Mouse (Mus musculus) ES-CJ7 (cell line): ENCODE measurements around the gene Sos1.

ENCODE experiments used
- DNase-seq: peaks from one replicate; pipeline ENCODE4 v3.0.0; 2011; ENCODE audit warnings: low read depth, low spot score

Gene Sos1

DNA sequence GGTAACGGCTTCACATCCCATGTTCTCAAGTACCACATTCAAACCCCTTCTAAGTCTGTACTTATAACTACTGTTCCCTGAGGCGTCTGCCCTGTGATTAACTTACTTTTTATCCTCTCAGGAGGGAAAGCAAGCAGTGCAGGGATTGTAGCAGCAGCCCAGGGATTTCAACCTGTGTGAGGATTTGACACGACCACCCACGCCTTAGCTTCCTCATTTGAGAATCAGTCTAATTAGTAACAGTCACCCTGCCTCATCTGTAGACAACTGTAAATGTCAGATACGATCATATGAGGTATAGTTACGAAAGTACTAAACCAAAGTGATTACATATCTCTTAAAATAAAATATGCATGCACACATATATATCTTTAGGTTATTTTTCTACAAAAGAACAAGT is 15.9 kb upstream of the Sos1 start:
- DNase-seq = no peak

DNA sequence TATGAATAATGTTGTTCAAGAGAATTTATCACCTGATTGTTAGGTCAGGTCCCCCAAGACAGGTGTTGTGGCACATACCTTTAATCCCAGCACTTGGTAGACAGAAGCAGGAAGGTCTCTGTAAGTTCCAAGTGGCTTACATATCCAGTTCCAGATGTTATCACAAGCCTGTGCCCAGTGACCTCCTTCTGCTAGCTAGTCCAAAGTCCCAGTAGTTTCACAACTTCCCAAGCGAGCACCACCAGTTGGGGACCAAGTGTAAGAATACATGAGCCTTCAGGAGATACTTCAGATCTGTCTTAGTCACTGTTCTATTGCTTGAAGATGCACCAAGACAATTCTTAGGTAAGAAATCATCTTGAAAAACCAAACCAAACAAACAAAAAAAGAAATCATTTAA is 13.6 kb upstream of the Sos1 start:
- no peak for DNase-seq

DNA sequence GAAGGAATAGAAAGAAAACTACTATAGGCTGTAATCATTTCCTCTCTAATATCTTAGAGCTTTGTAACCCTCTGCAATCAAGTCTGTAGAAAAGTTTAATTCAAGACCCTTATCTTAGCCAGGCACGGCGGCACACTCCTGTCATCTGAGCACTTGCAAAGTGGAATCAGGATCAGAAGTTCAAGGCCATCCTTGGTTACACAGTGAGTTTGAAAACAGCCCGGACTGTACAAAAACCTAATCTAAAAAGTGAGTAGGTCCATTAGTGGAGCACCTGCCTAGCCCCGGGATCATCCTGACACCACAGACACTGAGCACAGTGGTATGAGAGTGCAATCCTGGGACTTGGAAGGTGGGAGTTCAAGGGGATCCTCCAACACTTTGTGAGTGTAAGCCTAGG is 12.6 kb upstream of the Sos1 start:
- no peak for DNase-seq

DNA sequence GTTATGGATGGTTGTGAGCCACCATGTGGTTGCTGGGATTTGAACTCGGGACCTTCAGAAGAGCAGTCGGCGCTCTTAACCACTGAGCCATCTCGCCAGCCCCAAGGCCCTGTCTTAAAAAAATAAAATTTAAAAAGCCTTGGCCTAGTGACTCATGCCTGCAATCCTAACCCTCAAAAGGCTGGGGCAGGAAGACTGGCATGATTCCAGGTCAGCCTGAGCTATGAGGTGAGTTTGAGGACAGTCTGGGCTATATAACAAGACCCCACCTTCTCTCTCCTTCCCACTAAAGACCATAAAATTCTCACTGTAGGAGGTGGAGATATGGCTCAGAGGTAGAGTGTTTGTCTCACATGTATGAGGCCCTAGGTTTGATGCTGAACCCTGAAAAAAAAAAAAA is 12.0 kb upstream of the Sos1 start:
- DNase-seq = no peak

DNA sequence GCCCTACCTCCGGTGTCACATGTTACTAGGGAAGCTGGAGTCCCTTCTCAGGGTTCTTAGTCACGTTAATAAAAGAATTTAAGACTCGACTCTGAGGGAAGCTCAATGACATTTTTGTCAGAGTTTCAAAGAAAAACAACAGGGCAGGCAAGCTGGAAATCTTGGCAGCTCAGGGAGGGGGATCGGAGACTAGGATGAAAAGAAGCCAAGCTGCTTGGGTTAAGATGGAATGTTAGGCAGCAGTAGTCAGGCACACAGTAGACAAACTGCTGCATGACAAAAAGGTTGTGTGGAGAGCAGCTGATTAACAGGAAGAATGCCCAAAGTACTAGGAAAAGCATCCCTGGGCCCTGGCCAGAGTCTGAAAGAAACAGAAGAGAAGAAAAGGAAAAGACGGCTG is 9.9 kb upstream of the Sos1 start:
- DNase-seq = no peak

DNA sequence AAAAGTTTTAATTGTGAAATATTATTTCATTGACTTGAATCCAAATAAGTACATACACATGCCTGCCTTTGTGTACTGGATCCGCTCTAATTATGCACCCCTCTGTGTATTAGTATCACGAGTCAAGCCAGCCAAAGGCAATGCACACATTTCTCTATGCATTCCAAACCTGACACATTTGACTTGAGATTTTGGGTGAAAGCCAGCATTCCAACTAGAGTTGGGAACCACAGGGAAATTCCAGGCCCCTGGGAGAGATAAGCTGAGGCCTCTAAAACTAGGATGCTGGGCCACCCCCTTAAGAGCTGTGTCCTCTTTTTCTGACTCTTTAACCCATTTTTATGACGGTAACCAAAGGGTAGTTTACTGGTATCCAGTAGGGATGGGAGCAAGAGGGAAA is 8.7 kb upstream of the Sos1 start:
- no peak for DNase-seq

DNA sequence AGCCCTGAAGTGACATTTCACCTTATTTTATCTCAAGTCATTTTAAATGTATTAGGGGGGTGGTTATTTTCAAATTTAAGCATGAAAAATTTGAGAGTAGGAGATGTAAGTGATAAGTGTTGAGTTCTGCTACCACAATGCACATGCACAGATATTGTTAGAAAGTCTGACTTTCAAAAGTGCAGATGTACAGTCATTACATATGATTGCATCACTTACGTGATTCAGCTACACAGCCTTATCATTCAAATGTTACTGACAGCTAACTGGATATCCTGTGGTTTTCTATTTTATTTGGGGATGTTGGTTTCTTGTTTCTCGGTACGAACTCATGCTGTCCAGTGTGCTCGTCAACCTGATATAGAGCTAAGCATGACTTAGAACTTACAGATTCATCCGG is 4.9 kb upstream of the Sos1 start:
- no peak for DNase-seq

DNA sequence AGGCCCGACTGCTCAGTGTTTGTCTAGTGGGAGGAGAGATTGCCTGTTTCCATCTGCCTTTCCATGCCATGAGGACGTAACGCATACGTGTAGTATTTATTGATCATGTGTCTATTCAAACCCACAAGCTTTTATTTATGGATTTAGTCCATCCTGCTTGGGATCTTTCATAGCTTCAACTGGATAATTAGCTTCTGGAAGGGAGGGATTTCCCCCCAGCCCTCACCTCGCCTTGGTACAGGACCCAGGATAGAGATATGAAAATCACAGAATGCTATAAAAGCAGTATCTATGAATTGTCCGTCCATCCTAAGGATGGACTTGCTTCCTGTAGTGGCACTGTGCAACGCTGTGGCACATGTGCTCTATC is 587 bp upstream of the Sos1 start:
- no peak for DNase-seq

DNA sequence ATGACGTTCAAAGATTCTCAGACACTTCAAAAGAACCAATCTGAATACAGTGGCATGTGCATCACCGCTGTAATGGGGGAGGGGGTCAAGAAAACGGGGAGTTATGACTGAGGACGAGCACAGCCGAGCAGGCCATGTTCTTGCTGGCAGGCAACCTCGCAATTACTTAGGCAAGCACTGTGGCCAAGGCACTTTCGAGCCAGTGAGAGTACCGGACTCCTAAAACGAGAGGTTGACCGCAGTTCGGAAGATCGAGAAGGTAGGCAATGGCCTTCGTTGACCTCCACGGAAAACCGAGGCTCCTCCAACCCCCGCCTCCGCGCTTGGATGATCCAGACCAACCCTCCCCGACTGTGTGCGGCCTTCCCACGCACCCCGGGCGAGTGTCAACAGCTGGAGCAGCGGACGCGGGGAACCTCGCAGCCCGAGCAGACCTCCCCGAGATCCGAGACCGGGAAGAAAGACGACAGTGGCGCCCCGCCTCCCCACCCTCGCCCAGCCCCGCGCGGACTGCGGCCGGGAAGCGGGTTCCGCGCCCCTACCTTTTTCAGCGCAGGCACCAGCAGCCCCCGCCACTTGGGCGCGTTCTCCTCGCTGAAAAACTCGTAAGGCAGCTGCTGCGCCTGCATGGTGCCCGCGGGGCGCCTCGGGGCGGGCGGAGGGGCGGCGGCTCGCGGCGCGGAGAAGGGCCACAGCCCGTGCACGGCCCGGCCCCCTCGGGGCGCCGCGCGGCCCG is 790 bp downstream of the Sos1 start:
- peak; percentile 38 for DNase-seq

DNA sequence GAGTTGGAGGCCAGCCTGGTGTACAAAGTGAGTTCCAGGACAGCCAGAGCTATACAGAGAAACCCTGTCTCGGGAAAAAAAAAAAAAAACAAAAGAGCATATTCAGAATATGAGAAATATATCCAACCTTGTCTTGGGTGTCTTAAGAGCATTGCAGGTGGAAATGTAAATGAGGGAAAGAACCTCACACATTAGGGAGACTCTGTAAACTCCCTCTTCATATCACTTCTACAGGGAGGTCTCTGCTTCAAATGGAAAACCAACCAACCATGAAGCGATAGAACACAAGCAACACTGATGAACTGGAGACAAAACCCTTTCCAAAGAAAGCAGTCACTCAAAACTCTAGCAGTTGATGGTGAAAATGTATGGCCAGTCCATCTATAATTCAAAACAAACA is 2.6 kb downstream of the Sos1 start:
- no peak for DNase-seq

DNA sequence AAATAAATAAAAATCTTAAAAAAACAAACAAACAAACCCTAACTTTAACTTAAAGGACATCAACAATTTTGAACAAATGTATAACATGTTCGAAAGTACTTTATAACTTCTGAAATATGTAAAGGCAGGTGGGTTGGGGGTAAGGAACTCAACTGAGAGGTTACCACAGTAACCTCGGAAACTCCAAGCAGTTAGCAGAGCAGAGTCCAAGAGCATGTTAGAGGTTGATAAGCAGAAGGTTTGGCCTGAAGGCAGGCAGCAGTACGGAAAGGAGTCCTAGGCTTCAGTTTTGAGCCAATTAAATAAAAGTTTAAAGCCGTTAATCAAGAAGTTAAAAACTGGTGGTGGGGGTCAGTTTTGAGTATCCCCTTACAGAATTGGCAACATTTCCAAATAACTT is 3.8 kb downstream of the Sos1 start:
- no peak for DNase-seq

DNA sequence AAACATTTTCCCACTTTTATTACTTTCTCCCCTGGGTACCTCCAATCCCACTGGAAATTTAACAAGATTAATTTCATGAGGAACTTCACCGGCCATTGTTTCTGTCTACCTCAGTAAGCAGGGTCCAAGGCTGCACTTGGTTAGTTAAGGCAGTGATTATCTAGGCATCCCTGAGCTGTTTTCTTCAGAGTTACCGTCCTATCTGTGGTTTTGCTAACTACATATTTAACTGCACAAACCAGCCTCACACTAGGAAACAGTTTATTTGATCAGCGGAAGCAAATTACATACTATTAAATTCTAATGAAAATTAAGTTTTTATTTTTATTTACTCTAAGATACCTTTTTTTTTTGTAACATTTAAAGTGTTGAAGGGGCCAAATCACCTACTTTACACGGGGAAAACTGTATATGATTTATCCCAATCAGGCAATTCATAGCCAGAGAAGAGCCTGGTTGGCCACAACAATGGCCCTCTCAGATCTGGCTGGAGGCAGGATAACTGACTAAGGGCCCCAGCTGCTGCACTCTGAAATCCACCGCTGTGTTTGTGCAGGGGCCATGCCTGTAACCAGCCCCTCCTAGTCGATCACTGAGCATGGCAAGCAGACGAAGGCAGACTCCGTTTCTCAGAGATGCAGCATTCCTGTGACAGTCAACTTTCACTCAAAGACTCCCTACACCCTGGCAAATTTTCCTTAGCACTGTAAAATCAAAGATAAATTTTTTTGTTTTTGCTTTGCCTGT is 9.0 kb downstream of the Sos1 start:
- DNase-seq = peak; percentile 17

DNA sequence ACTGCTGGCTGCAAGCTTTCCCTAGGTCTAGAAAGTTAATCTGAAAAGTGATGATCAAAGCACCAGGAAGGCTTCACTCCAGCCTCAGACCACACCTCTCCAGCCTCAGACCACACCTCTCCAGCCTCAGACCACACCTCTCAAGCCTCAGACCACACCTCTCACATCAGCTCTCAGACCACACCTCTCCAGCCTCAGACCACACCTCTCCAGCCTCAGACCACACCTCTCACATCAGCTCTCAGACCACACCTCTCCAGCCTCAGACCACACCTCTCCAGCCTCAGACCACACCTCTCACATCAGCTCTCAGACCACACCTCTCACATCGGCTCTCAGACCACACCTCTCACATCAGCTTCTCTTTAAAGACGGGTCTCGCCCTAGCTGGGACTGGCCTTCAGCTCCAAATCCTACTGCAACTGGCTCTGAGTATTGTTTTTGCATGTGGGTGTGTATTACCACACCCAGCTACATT is 11.8 kb downstream of the Sos1 start:
- DNase-seq = peak; percentile 94

DNA sequence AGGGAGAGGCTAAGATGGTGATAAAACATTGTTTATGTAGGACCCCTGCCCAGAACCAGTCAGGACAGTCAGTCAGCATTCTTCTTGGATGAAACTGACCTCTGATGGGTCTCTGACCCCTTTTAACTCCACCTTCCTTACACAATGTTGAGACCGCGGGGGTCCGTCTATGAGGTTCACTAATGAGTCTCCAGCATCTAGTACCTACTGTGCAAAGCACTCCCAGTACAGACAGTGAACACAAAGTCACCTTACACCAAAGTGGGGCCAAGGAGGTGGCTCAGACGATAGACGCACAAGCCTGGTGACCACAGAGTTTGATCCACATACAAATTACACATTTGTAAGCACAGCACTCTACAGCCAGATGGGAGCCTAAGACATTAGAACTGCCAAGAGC is 20.0 kb downstream of the Sos1 start:
- peak; percentile 37 for DNase-seq

DNA sequence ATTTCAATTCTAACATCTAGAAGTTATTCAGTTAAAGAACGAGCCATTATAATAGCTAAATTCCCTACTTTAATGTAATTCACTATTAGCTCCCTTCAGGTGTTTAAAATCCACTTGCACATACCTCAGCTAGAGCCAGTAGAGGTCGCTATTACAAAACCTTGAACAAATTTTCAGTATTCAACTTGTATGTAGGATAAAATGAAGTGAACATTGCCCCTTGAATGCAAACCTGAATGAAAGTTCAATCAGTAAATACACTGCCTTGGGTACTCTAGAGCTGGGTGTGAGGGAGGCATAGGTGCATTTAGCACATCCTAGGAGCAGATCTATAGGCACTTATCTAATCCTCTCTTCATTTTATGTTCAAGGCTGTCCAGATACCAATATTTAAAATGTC is 24.6 kb downstream of the Sos1 start:
- peak; percentile 59 for DNase-seq

DNA sequence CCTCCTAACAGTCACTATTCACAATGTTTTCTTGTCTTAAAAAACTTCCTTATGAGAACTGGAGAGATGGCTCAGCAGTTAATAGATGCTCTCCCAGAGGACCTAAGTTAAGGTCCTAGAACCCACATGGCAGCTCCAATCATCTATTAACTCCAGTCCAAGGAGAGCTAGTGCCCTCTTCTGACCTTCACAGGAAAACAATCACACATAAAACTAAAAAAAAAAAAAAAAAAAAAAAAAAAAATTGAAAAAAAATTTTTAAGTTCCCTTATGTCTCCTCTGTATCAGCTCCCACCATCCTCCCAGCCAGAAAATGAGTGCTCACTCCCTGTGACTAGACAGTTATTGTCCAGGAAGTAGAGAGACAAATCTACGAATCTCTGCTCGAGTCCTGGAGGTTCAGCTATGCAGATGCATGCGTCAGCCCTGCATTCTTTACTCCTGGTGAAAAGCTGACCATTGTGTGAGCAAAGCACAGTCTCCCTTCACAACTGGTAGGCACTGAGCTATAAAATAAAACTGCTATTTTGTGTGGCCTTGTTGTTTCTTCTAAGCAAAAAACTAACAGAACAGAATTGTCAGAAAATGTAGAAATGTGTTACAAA is 29.7 kb downstream of the Sos1 start:
- peak; percentile 19 for DNase-seq

DNA sequence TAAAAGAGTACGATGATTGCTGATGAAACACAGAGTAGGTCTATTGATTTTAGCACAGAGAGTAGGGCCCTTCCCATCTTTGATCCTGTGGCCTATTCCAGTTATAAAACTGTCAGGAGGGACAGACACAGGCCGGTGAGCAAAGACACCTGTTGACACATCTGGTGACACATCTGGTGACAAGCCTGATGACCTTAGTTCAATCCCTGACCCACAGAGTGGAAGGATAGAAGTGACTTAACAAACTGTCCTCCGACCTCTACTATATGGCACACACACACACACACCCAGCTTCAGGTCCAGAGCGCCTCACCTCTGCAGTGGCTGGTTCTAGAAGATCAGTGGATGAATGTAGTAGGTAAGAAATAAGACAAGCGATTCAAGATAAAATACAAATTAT is 33.8 kb downstream of the Sos1 start:
- no peak for DNase-seq

DNA sequence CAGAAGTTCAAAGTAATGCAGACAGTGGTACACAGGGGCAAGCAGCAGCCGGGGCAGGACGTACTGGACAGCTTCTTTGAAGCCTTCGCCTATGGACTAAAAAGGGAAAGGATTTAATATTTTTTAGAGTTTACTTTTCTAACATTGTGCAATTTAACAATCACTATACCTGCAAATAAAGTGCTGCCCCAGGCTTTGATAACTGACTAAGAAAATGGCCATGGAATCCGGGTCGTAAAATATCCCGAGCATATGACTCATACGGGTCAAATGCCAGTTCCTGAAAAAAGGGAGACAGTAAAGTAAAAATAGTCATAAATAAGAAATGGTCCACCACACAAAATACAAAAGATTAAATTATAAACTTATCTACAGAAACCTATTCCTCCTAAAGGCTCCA is 34.8 kb downstream of the Sos1 start:
- DNase-seq = no peak

DNA sequence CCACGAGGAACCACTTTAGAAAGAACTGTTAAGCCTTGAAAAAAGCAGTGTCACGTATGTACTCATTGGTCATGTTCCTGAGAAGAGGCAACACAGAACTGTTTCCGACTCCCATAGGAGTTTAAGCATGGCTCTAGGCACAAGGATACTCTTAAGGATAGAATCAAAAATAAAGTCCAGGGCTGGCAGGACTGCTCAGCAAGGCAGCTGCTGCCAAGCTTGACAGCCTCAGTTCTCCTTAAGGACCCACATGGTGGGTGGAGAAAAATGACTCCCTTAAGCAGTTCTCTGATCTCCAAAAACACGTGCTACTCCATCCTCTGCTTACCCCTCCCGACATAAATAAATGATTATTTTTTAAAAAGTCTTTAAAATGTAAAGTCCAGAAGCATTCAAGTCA is 44.6 kb downstream of the Sos1 start:
- no peak for DNase-seq

DNA sequence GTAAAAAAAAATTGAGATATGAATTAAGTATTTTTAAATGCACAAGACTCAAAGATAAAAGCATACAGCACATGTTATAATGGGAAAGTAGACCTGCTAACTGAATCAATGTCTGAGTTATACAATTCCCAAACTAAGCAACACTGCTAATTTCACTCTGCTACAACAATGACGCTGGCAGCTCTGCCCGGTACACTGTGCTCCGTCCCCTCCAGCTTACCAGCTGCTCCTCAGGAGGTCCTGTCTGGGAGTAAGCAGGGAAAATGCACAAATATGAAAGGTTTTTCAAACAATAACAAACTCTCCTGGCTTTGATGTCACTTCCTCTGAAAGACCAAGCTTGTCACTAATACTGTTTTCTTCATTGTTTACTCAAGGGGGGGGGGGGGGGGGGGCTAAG is 45.8 kb downstream of the Sos1 start:
- DNase-seq = no peak

DNA sequence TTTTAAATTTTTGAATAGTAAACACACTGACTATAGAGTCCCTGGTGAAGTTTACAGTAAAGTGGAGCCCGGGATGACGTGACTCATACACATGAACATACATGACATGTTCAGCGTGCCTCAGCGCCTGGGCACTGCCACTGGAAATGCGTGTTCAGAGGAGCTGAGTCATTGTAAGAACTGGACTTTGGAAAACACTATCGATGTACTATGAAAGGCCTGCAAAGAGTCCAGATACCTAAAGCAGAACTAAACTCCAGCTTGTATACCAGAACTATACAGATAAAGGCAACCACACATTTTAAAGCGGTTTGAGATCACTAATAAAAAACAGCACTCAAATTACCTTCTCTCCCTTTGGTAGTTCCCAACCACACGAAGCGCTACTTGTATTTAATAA is 48.3 kb downstream of the Sos1 start:
- no peak for DNase-seq

DNA sequence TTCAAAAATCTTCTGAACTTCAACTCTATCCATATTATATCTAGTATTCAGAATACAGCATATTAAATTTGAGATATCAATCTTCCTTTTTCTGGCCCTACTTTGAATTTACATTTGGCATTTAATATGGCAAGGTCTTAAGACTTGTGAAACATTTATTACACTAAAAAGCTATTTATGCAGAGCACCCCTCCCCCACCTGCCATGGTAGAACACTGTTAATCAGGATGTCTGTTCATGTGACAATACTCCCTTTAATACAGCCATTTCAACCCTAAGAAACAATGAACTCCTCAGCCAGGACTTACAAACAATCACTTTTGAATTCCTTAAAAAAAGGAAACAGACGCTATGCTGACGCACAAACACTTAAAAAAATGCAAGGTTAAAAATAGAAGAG is 52.3 kb downstream of the Sos1 start:
- no peak for DNase-seq

DNA sequence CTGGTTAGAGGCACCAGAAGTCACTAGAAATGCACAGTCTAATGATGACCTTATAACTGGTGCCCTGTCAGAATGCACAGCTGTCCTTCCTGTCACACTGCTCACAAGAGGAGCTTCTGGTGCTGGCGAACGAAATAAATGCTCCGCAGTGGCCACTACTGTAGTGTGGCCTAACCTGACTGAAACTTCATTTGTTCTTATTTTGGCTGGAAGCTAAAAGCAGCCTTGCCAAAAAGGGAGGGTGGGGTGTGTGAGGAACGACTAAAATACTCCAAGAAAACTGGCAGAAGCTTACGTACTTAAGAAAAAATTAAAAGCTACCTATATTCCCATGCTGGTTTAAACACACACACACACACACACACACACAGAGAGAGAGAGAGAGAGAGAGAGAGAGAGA is 53.4 kb downstream of the Sos1 start:
- no peak for DNase-seq
